Mouse (Mus musculus): Measurements from ENCODE around the gene Hist2h2aa1.

GRCm38 (mm10) chr3:96195616-96196313 is 49.5 kb upstream of the Hist2h2aa1 start:
- TF ChIP-seq CTCF (IDR thresholded peaks at IDR 0.05; ENCODE audit: low read depth) = peak; percentile 34
- TF ChIP-seq EP300 (IDR thresholded peaks at IDR 0.05; ENCODE audit: low read depth) = no peak
